Mouse (Mus musculus) G1E (cell line): ENCODE measurements at regions not wholly inside any gene's neighbourhood (a gene's known extent, or its start where the extent isn't known, plus 50 kb on each side); places are given as distances from the start of the nearest gene placed in this dataset.

Experiments used
- ATAC-seq: 2 replicates; pipeline ENCODE4 v1.8.0; 2016; ENCODE audit warnings: mild to moderate bottlenecking; ENCODE audit not compliant: insufficient number of reproducible peaks, poor library complexity, low FRiP score, severe bottlenecking; ENCODE audit errors: extremely low read depth
- DNase-seq: peaks from one replicate; pipeline ENCODE4 v3.0.0; 2012; ENCODE audit warnings: low spot score
- H3K27me3 ChIP-seq: 2 replicates; pipeline ENCODE4 v1.6.1; 2012; ENCODE audit warnings: mild to moderate bottlenecking, low read length, inconsistent platforms; ENCODE audit not compliant: insufficient read depth
- H3K36me3 ChIP-seq: replicated peaks from 2 replicates; pipeline ENCODE3; 2012; ENCODE audit warnings: mild to moderate bottlenecking, inconsistent platforms
- H3K4me1 ChIP-seq: 2 replicates; pipeline ENCODE4 v1.6.1; 2012; ENCODE audit warnings: low read depth, low read length, inconsistent platforms, mixed read lengths; ENCODE audit not compliant: insufficient read depth
- H3K4me3 ChIP-seq: 2 replicates; pipeline ENCODE4 v1.5.1; 2012; ENCODE audit warnings: low read depth, mild to moderate bottlenecking, inconsistent platforms, low read length, moderate library complexity, mixed read lengths
- H3K9me3 ChIP-seq: replicated peaks from 2 replicates; pipeline ENCODE4 v1.6.1; 2012; ENCODE audit warnings: inconsistent platforms
- CTCF ChIP-seq: IDR thresholded peaks from 2 replicates; pipeline ENCODE4 v1.5.1; 2012; ENCODE audit warnings: low read depth, low read length, inconsistent platforms, mixed read lengths
- GATA1 ChIP-seq: IDR thresholded peaks from 2 replicates; pipeline ENCODE4 v1.6.1; 2012; ENCODE audit warnings: borderline replicate concordance, low read length, inconsistent platforms, mixed read lengths
- GATA2 ChIP-seq: IDR thresholded peaks from 2 replicates; pipeline ENCODE4 v1.6.1; 2012; ENCODE audit warnings: low read depth, low read length, inconsistent platforms, borderline replicate concordance
- POLR2AphosphoS5 ChIP-seq: IDR thresholded peaks from 2 replicates; pipeline ENCODE4 v1.6.1; 2012; ENCODE audit warnings: low read depth, low read length, inconsistent platforms; ENCODE audit not compliant: insufficient replicate concordance
- TAL1 ChIP-seq: conservative IDR thresholded peaks from 2 replicates; pipeline ENCODE4 v1.6.1; 2012; ENCODE audit warnings: low read depth, low read length, inconsistent platforms, mixed read lengths

- Histone ChIP-seq H3K36me3 (no peaks in the 10 kb centered on the region), H3K4me3 (no peak overlapping the region), H3K27me3 (no peaks in the 10 kb centered on the region), H3K9me3 (peaks cover 40% of the 10 kb centered on the region), H3K4me1 (no peaks in the 10 kb centered on the region)
- ATAC-seq (no peak), DNase-seq (no peak)
- TF ChIP-seq GATA2 (no peak), CTCF (no peak), GATA1 (no peak)
These were observed 107.8 kb upstream of the Id4 start for GRCm38 (mm10) chr13:48153248-48153647.

GRCm38 (mm10) chr13:48153684-48154413 lies 107.2 kb upstream of the Id4 start:
- peaks cover 41% of the 10 kb centered on the region for H3K9me3 ChIP-seq
- no peaks in the 10 kb centered on the region for H3K27me3 ChIP-seq
- DNase-seq (no peak), ATAC-seq (no peak)
- no peaks in the 10 kb centered on the region for H3K36me3 ChIP-seq
- no peak overlapping the region for H3K4me3 ChIP-seq
- H3K4me1 ChIP-seq: no peaks in the 10 kb centered on the region
- no peak for TF ChIP-seq POLR2AphosphoS5

GRCm38 (mm10) chr13:48154414-48155105 lies 106.5 kb upstream of the Id4 start:
- DNase-seq: no peak
- Histone ChIP-seq H3K4me3 (no peak overlapping the region), H3K9me3 (peaks cover 40% of the 10 kb centered on the region), H3K27me3 (no peaks in the 10 kb centered on the region), H3K4me1 (no peaks in the 10 kb centered on the region), H3K36me3 (no peaks in the 10 kb centered on the region)
- no peak for ATAC-seq
- TF ChIP-seq GATA1 (no peak), POLR2AphosphoS5 (no peak), TAL1 (no peak), GATA2 (no peak), CTCF (no peak)

- Histone ChIP-seq H3K27me3 (no peaks in the 10 kb centered on the region), H3K4me3 (no peak overlapping the region), H3K36me3 (no peaks in the 10 kb centered on the region), H3K4me1 (no peaks in the 10 kb centered on the region), H3K9me3 (peaks cover 34% of the 10 kb centered on the region)
- ATAC-seq (no peak), DNase-seq (no peak)
- TF ChIP-seq POLR2AphosphoS5: no peak
- no peak for TF ChIP-seq GATA2
- TF ChIP-seq GATA1: no peak
- TF ChIP-seq CTCF: no peak
- no peak for TF ChIP-seq TAL1
These were observed 101.8 kb upstream of the Id4 start for GRCm38 (mm10) chr13:48159020-48159910.

- Histone ChIP-seq H3K9me3 (peaks cover 39% of the 10 kb centered on the region), H3K36me3 (no peaks in the 10 kb centered on the region), H3K4me1 (no peaks in the 10 kb centered on the region), H3K27me3 (no peaks in the 10 kb centered on the region), H3K4me3 (no peak overlapping the region)
- TF ChIP-seq POLR2AphosphoS5 (no peak), GATA2 (no peak), TAL1 (no peak), GATA1 (no peak), CTCF (no peak)
- DNase-seq (no peak), ATAC-seq (no peak)
These were observed 100.9 kb upstream of the Id4 start for GRCm38 (mm10) chr13:48160161-48160560.

GRCm38 (mm10) chr13:48161339-48161738 lies 99.7 kb upstream of the Id4 start:
- H3K4me1 ChIP-seq: no peaks in the 10 kb centered on the region
- H3K36me3 ChIP-seq: no peaks in the 10 kb centered on the region
- no peaks in the 10 kb centered on the region for H3K27me3 ChIP-seq
- peaks cover 42% of the 10 kb centered on the region for H3K9me3 ChIP-seq
- no peak for TF ChIP-seq TAL1
- TF ChIP-seq GATA1: no peak
- TF ChIP-seq POLR2AphosphoS5: no peak
- no peak for TF ChIP-seq GATA2
- TF ChIP-seq CTCF: no peak
- ATAC-seq: no peak
- H3K4me3 ChIP-seq: no peak overlapping the region
- DNase-seq: no peak
